Mouse (Mus musculus) adrenal gland, adult 2 months (tissue): ENCODE measurements around the gene Atg2a. TPM values are rescaled to one million over a fixed set of nuclear protein-coding genes. Genes with fewer than 3 reads are reported as not detected.

Experiments
- DNase-seq: peaks from one replicate; pipeline ENCODE4 v3.0.0; 2021
- long read RNA-seq: library from polyadenylated mRNA; stranded (forward); transcript quantifications from one replicate; pipeline ENCODE4 v2.0.0, GENCODE M21; 2021
- polyA plus RNA-seq: library from polyadenylated mRNA; depleted of rRNA; stranded (reverse); fragments of >200 nt; gene quantifications from 2 replicates; pipeline ENCODE4 v1.2.3, GENCODE M21; 2012; rRNA removed
- total RNA-seq, 2 experiments: library from RNA; stranded (reverse); gene quantifications; 2 replicates each; pipeline ENCODE4 v1.2.3; 2021

Gene Atg2a
- 10 to 100 TPM; 31.0 to 36.0 TPM for total RNA-seq
- polyA plus RNA-seq, result 105 and 108 TPM in 2 replicates
- long read RNA-seq, full-length matches to known transcripts, result 3 of 13 reads
- long read RNA-seq, partial matches to known transcripts, result 6 of 13 reads
- long read RNA-seq, other reads (novel, unspliced or antisense), result 4 of 13 reads

- peak; percentile 99 for DNase-seq
These were observed at the start of gene Atg2a for GRCm38 (mm10) chr19:6241274-6242107. Atg2a (plus strand) TSS chr19:6241668.

GRCm38 (mm10) chr19:6204265-6204664 is 37.2 kb upstream of the Atg2a start:
- no peak for DNase-seq

GRCm38 (mm10) chr19:6206716-6207115 is 34.8 kb upstream of the Atg2a start:
- no peak for DNase-seq

GRCm38 (mm10) chr19:6216046-6216705 is 25.3 kb upstream of the Atg2a start:
- DNase-seq, result peak; percentile 68

GRCm38 (mm10) chr19:6218606-6219005 is 22.9 kb upstream of the Atg2a start:
- no peak for DNase-seq

GRCm38 (mm10) chr19:6226135-6226534 is 15.3 kb upstream of the Atg2a start, which contains the start of gene Gpha2:
Gpha2 (plus strand) TSS chr19:6226380.
- DNase-seq, result no peak

- DNase-seq, result peak; percentile 85
These were observed 14.7 kb upstream of the Atg2a start for GRCm38 (mm10) chr19:6226763-6227162.

- DNase-seq, result no peak
These were observed 13.6 kb upstream of the Atg2a start for GRCm38 (mm10) chr19:6227864-6228263.

- DNase-seq, result peak; percentile 90
These were observed 11.1 kb upstream of the Atg2a start for GRCm38 (mm10) chr19:6230411-6230810.

GRCm38 (mm10) chr19:6231036-6231435 is 10.4 kb upstream of the Atg2a start:
- DNase-seq, result peak; percentile 73

GRCm38 (mm10) chr19:6233647-6234046 is 7.8 kb upstream of the Atg2a start:
- DNase-seq, result no peak

- peak; percentile 83 for DNase-seq
These were observed 7.0 kb upstream of the Atg2a start for GRCm38 (mm10) chr19:6234337-6235083.

GRCm38 (mm10) chr19:6235084-6236052 is 6.1 kb upstream of the Atg2a start, which contains the start of gene Ppp2r5b:
Ppp2r5b (minus strand) TSS chr19:6235872.
- DNase-seq, result peak; percentile 97

GRCm38 (mm10) chr19:6236053-6236441 is 5.4 kb upstream of the Atg2a start:
- peak; percentile 94 for DNase-seq

GRCm38 (mm10) chr19:6236842-6237241 is 4.6 kb upstream of the Atg2a start:
- no peak for DNase-seq

GRCm38 (mm10) chr19:6238740-6239139 is 2.7 kb upstream of the Atg2a start:
- no peak for DNase-seq

GRCm38 (mm10) chr19:6240136-6240535 is 1.3 kb upstream of the Atg2a start:
- no peak for DNase-seq

- no peak for DNase-seq
These were observed 743 bp upstream of the Atg2a start for GRCm38 (mm10) chr19:6240725-6241124.

- DNase-seq, result peak; percentile 67
These were observed 813 bp downstream of the Atg2a start for GRCm38 (mm10) chr19:6242281-6242680.

- no peak for DNase-seq
These were observed 1.8 kb downstream of the Atg2a start for GRCm38 (mm10) chr19:6243226-6243625.

- DNase-seq, result no peak
These were observed 4.3 kb downstream of the Atg2a start for GRCm38 (mm10) chr19:6245806-6246205.
